Mouse (Mus musculus) adrenal gland, postnatal 25 days (tissue): ENCODE measurements at regions not wholly inside any gene's neighbourhood (a gene's known extent, or its start where the extent isn't known, plus 50 kb on each side); places are given as distances from the start of the nearest gene placed in this dataset.

Experiments
- DNase-seq: peaks from one replicate; pipeline ENCODE4 v3.0.0; 2021; ENCODE audit warnings: mixed read lengths

GRCm38 (mm10) chr3:134610244-134610643 is 218.6 kb upstream of the Tacr3 start:
- DNase-seq: no peak

- no peak for DNase-seq
These were observed 217.1 kb upstream of the Tacr3 start for GRCm38 (mm10) chr3:134611516-134612297.

- no peak for DNase-seq
These were observed 216.6 kb upstream of the Tacr3 start for GRCm38 (mm10) chr3:134612298-134612616.

- peak; percentile 29 for DNase-seq
These were observed 199.4 kb upstream of the Tacr3 start for GRCm38 (mm10) chr3:134629166-134630134.

GRCm38 (mm10) chr3:134630135-134630516 is 198.7 kb upstream of the Tacr3 start:
- DNase-seq: no peak

GRCm38 (mm10) chr3:134648727-134649445 is 179.9 kb upstream of the Tacr3 start:
- DNase-seq: no peak

GRCm38 (mm10) chr3:134654051-134654450 is 174.8 kb upstream of the Tacr3 start:
- no peak for DNase-seq

GRCm38 (mm10) chr3:134694893-134695292 is 133.9 kb upstream of the Tacr3 start:
- DNase-seq: no peak

- DNase-seq: peak; percentile 7
These were observed 110.2 kb upstream of the Tacr3 start for GRCm38 (mm10) chr3:134718620-134719019.

- DNase-seq: no peak
These were observed 93.1 kb upstream of the Tacr3 start for GRCm38 (mm10) chr3:134735684-134736083.

- no peak for DNase-seq
These were observed 67.7 kb upstream of the Tacr3 start for GRCm38 (mm10) chr3:134761108-134761507.

- no peak for DNase-seq
These were observed 65.4 kb upstream of the Tacr3 start for GRCm38 (mm10) chr3:134763264-134763936.
